Mouse (Mus musculus) brain, adult 2 months (tissue): ENCODE results near the gene Fut11.
"Not testable (repeated sequence)": the region's sequence is repeated elsewhere in the genome, so short reads cannot be mapped to it uniquely, and the experiment has no call there.

Source experiments
- DNase-seq: peaks from one replicate; pipeline ENCODE4 v3.0.0; 2011; ENCODE audit warnings: low read depth, low spot score

Fut11 gene

GRCm38 (mm10) chr14:20674064-20674833, 20.5 kb upstream of the Fut11 start, which contains the start of gene Sec24c:
Gene Sec24c (plus strand): TSS chr14:20674308.
- DNase-seq: peak; percentile 100

DNA sequence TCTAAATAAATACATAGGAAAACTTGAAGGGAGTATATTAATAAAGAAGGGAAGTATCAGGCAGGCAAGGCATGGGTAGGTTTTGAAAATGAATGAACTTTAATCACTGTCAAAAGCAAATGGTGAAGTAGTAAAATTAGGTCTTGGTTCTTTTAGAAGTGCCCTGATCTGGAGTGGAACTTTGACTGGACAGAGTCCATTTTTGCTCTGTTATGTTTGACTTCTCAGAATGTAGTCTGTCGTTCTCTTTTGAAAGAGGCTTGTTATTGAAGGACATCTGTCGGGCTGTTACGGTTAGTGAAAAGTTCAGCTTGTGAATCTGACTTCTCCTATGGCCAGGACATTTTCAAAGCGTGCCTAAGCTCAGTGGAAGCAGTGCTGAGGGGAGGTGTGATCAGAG, 16.9 kb upstream of the Fut11 start:
- no peak for DNase-seq

- DNase-seq: no peak
Observed at GRCm38 (mm10) chr14:20681742-20682141, 13.0 kb upstream of the Fut11 start.

GRCm38 (mm10) chr14:20682498-20682897, 12.3 kb upstream of the Fut11 start:
- DNase-seq: no peak

DNA sequence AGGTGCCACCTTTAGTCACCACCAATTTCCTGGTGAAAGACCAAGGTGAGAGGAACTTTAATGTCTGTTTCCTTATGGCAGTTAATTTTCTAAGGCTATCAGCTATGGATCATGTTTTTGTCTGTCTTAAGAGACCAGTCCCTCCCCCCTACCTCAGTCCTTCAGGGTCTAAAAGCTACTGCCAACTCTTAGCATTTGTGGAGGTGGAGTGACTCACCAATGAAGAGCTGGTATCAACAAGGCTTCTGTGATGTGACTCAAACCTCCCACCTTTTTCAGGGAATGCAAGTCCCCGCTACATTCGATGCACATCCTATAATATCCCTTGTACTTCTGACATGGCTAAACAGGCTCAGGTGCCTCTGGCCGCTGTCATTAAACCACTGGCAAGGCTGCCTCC, 8.2 kb upstream of the Fut11 start:
- peak; percentile 88 for DNase-seq

- DNase-seq: no peak
Observed at GRCm38 (mm10) chr14:20689009-20689408, 5.8 kb upstream of the Fut11 start.

DNA sequence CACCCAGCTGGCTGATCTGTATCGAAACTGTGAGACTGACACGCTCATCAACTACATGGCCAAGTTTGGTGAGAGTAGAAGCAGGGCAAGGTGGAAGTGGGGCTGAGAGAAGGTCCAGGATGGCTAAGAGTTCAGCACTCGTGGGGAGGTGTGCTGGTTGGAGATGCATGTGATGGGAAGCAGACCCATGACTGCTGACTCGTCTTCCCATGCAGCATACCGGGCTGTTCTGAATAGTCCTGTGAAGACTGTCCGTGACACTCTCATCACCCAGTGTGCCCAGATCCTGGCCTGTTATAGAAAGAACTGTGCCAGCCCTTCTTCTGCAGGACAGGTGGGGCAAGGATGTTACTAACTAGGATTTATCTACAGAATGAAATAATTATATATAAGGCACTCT, 3.0 kb upstream of the Fut11 start:
- DNase-seq: no peak

DNA sequence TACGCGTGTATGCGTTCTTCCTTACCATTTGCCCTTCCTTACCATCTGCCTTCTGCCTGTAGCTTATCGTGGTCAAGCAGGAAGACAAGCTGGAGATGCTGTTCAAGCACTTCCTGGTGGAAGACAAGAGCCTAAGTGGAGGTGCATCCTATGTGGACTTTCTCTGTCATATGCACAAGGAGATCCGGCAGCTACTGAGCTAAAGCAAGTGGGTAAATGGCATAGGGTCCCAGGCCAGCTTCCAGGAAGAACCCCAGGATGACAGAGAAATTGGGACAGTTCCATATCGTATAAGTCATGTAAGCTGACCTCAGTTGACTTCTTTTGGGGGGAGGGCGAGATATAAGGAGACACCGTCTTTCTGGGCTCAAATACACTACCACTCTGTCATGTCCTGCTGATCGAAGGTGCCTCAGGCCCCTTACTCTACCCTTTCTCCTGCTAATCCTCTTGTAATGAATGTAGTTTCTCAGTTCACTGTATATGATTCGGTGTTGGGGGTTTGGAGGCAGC, 1.1 kb upstream of the Fut11 start:
- DNase-seq: no peak

DNA sequence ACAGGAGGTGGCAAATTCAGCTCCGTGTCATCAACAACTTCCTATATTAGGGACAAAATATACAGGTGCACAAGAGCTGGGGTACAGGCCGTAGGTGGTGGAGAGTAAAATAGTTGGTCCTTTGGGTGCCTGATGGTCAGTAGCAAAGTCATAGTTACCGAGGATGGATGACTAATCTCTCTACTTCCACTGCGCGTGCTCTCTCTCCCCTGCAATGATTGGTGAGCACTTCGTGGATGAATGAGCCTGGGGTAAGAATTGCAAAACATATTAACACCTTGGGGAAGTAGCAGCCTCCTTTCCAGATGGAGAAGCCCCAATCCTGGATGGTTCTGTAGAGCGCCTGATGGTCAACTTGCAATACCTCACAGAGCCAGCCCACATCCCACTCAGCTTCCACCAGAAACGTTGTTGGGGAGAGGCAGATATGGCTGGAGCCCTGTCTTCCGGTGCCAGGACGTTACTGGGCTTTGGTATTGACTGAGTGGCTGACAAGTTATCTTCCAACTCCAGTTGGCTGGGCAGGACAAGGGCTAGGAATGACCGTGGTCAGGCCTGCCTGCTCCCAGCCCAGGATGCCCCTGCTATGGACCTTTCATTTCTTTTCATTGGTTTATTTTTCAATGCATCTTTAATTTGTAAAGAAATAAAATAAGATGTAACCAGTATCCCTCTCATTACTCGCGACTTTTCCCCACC, 434 bp upstream of the Fut11 start:
- peak; percentile 50 for DNase-seq

GRCm38 (mm10) chr14:20695761-20696520, 1.2 kb downstream of the Fut11 start:
- no peak for DNase-seq

GRCm38 (mm10) chr14:20696986-20697385, 2.2 kb downstream of the Fut11 start:
- DNase-seq: peak; percentile 92

GRCm38 (mm10) chr14:20698515-20698914, 3.7 kb downstream of the Fut11 start:
- no peak for DNase-seq

DNA sequence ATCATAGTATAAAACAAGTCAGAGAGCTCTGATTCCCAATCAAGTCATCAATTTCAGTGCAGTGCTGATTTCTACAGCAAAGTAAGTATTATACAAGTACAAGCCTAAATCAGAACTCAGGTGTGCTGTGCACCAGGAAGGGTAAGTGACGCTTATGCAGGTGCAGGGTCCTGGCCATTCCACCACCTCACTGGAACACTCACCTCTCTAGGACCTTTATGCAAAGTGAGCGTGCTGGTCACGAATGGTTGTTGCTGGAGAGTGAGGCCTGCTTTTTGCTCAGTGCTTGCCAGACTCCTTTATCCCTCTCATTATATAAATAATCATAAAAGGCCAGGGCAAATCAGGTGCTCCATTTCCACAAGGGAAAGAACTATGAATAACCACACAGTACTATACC, 5.6 kb downstream of the Fut11 start:
- no peak for DNase-seq

GRCm38 (mm10) chr14:20701554-20701953, 6.8 kb downstream of the Fut11 start:
- DNase-seq: no peak

DNA sequence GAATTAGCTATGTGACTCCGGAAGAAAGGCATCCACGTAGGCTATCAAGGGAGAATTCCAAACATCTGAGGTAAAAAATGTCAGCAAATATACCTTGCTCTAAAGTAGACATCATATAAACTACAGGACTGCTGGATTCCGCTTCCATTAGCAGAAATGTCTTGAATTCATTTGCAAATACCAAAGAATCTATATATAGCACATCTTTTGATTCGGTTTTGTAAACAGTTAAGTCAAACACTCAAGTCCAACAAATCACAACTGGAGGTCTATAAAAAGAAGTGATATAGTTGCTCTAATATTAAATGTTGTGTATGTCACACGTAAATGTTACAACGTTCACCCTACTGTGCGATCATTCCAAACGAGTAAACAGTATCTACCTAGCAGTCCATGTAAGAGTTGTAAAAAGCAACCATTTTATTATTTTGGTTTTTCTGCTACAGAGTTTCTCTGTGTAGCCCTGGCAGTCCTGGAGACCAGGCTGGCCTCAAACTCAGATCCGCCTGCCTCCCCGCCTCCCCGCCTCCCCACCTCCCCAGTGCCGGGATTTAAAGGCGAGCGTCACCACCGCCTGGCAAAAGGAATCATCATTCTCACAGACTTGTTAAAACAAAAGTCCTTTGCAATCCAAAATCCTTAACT, 7.5 kb downstream of the Fut11 start:
- no peak for DNase-seq

GRCm38 (mm10) chr14:20702741-20703381, 8.1 kb downstream of the Fut11 start, which contains the start of gene Chchd1:
Gene Chchd1 (plus strand): TSS chr14:20703006.
- DNase-seq: peak; percentile 94

- not testable (repeated sequence) for DNase-seq
Observed at GRCm38 (mm10) chr14:20703461-20703860, 8.7 kb downstream of the Fut11 start.

GRCm38 (mm10) chr14:20707201-20708190, 12.7 kb downstream of the Fut11 start, which contains the start of gene Zswim8:
Gene Zswim8 (plus strand): TSS chr14:20707552.
- peak; percentile 97 for DNase-seq

DNA sequence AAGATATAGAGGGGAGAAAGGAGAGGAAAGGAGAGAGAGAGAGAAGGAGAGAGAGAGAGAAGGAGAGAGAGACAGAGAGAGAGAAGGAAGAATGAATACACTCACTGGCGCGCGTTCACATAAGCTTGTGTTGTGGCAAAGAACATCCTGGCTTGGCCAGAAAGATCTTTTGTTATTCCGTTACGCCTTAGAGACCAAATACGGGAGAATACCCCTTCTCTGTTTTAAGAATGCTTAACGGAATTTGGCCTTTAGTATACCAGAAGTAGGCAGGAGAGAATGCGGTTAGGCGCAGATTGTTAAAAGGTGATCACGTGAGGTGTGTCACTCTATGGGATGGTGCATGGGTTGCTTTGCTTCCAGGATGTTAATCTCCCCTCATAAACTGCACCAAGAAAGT, 13.5 kb downstream of the Fut11 start:
- no peak for DNase-seq

GRCm38 (mm10) chr14:20713832-20714231, 19.1 kb downstream of the Fut11 start:
- no peak for DNase-seq
